Mouse (Mus musculus) neural tube, embryonic 12.5 days (tissue): Measurements from ENCODE around the gene Nutm1. TPM values are rescaled to one million over a fixed set of nuclear protein-coding genes. Genes with fewer than 3 reads are reported as not detected.

Source experiments
- ATAC-seq: fragments of 200-750 bp; cut with Nextera tagmentation; 2 replicates; pipeline ENCODE4 v1.8.0; 2017; ENCODE audit warnings: low read depth, mild to moderate bottlenecking, moderate TSS enrichment, moderate library complexity; ENCODE audit not compliant: low FRiP score
- H3K27ac ChIP-seq: fragments of 300-500 bp; sonication (generic); 2 replicates; pipeline ENCODE4 v1.5.1; 2016
- H3K27me3 ChIP-seq: fragments of 300-500 bp; sonication (generic); replicated peaks from 2 replicates; pipeline ENCODE4 v1.6.1; 2016; ENCODE audit warnings: mild to moderate bottlenecking
- H3K36me3 ChIP-seq: fragments of 300-500 bp; sonication (generic); 2 replicates; pipeline ENCODE4 v1.6.1; 2016; ENCODE audit warnings: mild to moderate bottlenecking
- H3K4me1 ChIP-seq: fragments of 300-500 bp; sonication (generic); 2 replicates; pipeline ENCODE4 v1.6.1; 2016
- H3K4me2 ChIP-seq: fragments of 300-500 bp; sonication (generic); replicated peaks from 2 replicates; pipeline ENCODE4 v1.6.1; 2016; ENCODE audit warnings: mild to moderate bottlenecking
- H3K4me3 ChIP-seq: fragments of 300-500 bp; sonication (generic); 2 replicates; pipeline ENCODE4 v1.5.1; 2016
- H3K9ac ChIP-seq: fragments of 300-500 bp; sonication (generic); 2 replicates; pipeline ENCODE4 v1.6.1; 2016; ENCODE audit warnings: mild to moderate bottlenecking
- H3K9me3 ChIP-seq: fragments of 300-500 bp; sonication (generic); 2 replicates; pipeline ENCODE4 v1.6.1; 2016; ENCODE audit warnings: mild to moderate bottlenecking
- WGBS: fragments of 180-500 bp; shearing (Covaris S2); methylation state at CpG from one replicate; pipeline ENCODE4 v1.1.7; 2016; 5-methylcytosine and 5-hydroxymethylcytosine counted together
- polyA plus RNA-seq: library from polyadenylated mRNA; unstranded; fragments of >200 nt; fragmentation: Nextera tagmentation; extraction: Ambion mirVana; gene quantifications from 2 replicates; pipeline ENCODE4 v1.2.1, GENCODE M21; 2016

Nutm1 gene
- polyA plus RNA-seq, 1 experiment from 2014 or later: not detected

DNA sequence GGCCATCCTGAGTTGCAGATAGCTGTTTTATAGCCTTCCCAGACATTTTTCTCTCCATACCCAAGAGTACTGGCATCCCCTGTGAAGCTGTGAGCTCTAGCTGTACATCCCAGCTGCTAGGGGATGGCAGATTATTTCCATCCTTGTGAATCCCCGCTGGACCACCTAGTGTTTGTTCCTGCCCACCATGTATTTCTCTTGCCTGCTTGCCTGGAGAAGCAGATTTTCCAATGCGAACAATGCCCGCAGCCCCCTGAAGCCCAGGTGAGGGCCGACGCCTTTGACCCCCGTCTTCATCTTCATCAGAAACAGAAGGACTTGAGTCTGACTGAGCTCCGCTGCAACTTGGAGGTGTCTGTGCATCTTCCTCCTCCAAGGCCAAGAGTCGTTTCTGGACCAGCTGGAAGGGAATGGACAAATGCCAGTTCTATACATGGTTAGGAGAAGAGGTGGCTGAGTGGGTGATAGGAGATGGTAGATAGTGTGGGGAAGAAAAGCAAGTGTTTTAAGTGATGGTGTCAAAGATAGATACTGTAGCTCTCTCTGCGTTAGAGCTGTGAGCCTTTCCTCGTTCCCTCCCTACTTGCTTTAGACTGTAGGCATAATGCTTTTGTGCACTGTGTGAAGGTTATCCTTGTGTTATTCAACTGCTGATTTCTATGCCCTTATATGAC, 9.2 kb downstream of the Nutm1 start:
- no peak overlapping the region for H3K4me2 ChIP-seq
- no peak overlapping the region for H3K9ac ChIP-seq
- H3K4me3 ChIP-seq: no peak overlapping the region
- H3K9me3 ChIP-seq: no peaks in the 10 kb centered on the region
- WGBS: 86% methylated on average over 10 of the region's 10 CpGs
- no peak overlapping the region for H3K27ac ChIP-seq
- peaks cover 11% of the 10 kb centered on the region for H3K36me3 ChIP-seq
- no peaks in the 10 kb centered on the region for H3K4me1 ChIP-seq
- ATAC-seq: no peak
- no peaks in the 10 kb centered on the region for H3K27me3 ChIP-seq

DNA sequence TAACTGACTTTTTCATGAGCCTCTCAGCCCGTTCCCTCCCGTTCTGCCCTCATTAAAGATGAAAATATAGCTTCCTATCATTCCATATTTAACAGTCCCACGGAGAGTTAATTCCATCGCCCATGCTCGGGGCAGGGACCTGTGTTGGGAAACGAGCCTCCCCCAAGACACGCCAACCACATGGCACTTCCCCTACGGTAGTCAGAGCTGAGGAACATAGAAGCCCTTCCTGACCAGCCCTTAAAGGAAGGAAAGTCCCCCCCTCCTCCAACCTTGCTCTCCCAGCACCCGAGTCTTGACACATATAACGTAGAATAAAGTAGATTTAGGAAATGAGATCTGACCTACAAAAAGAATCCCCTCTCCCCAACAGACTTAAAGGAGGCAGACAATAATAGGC, 11.8 kb downstream of the Nutm1 start:
- Histone ChIP-seq H3K4me1 (no peaks in the 10 kb centered on the region), H3K9me3 (no peaks in the 10 kb centered on the region), H3K27me3 (no peaks in the 10 kb centered on the region), H3K4me3 (no peak overlapping the region), H3K9ac (no peak overlapping the region), H3K27ac (no peak overlapping the region), H3K4me2 (no peak overlapping the region), H3K36me3 (peaks cover 20% of the 10 kb centered on the region)
- WGBS: 89% methylated on average over 10 of the region's 10 CpGs
- no peak for ATAC-seq

DNA sequence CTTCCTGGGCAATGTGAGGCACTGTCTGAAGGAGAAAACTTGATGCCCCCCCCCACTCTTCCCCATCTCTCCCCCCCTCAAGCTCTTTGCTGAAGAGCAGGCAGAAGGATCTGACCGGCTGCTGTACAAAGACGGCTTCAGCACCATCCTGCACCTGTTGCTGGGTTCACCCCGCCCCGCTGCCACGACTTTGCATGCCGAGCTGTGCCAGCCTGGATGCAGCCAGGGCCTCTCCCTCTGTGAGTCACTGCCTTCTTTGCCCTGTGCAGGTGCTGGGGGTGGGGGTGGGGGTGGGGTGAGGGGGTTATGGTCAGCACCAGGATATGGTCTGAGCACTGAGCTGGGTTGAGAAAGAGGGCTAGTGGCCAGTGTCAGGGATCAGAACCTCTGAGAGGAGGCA, 12.9 kb downstream of the Nutm1 start:
- H3K4me3 ChIP-seq: no peak overlapping the region
- peaks cover 20% of the 10 kb centered on the region for H3K36me3 ChIP-seq
- H3K4me2 ChIP-seq: no peak overlapping the region
- H3K27me3 ChIP-seq: no peaks in the 10 kb centered on the region
- no peak for ATAC-seq
- H3K9ac ChIP-seq: no peak overlapping the region
- no peak overlapping the region for H3K27ac ChIP-seq
- H3K9me3 ChIP-seq: no peaks in the 10 kb centered on the region
- 0 out of 2 replicates have a peak, but pooled peaks cover under 1% of the 10 kb centered on the region for H3K4me1 ChIP-seq
- WGBS: 90% methylated on average over 6 of the region's 6 CpGs

DNA sequence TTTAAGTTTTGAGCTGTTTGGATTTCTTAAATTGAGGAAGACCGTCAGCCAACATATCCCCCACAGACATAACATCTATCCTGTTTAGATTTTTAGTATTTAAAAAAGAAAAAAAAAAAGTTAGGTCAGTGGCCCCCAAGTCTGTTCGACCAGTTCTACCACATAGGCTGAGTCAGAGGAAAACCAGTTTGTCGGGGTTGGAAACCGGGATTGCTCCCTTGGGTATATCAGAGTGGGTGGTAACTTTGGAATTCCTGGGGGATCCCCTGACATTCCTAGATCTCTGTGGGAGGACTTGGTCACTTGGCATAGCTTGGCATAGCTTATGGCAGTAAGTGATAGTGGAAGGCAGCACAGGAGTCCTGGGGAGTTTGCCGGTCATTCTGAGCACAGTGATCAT, 13.8 kb downstream of the Nutm1 start:
- ATAC-seq: no peak
- H3K4me3 ChIP-seq: no peak overlapping the region
- WGBS: 92% methylated on average over 5 of the region's 5 CpGs
- no peak overlapping the region for H3K9ac ChIP-seq
- H3K27ac ChIP-seq: no peak overlapping the region
- no peaks in the 10 kb centered on the region for H3K9me3 ChIP-seq
- no peak overlapping the region for H3K4me2 ChIP-seq
- H3K27me3 ChIP-seq: no peaks in the 10 kb centered on the region
- peaks cover 20% of the 10 kb centered on the region for H3K36me3 ChIP-seq
- H3K4me1 ChIP-seq: peaks cover 9% of the 10 kb centered on the region; the same call in 1 of the 2 replicates

DNA sequence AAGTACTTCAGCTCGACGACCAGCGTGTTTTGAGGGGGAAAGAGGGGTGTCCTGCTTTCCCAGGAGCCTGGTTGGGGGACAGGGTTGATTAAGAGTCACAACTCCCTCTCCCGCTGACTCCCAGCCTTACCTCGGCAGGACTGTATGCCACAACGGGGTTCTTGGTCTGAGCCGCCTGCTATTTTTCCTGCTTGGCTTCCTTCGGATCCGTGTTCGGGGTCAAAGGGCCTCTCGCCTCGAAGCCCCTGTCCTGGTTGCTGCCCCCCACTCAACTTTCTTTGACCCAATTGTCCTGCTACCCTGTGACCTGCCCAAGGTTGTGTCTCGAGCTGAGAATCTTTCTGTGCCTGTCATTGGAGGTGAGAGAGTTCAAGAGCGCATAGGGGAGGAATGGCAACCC, 17.3 kb downstream of the Nutm1 start:
- Histone ChIP-seq H3K4me3 (no peak overlapping the region), H3K36me3 (peaks cover 17% of the 10 kb centered on the region), H3K4me2 (no peak overlapping the region), H3K4me1 (peaks cover 12% of the 10 kb centered on the region; the same call in 1 of the 2 replicates), H3K27me3 (no peaks in the 10 kb centered on the region), H3K9ac (no peak overlapping the region), H3K9me3 (no peaks in the 10 kb centered on the region), H3K27ac (no peak overlapping the region)
- no peak for ATAC-seq
- 88% methylated on average over 14 of the region's 14 CpGs for WGBS

DNA sequence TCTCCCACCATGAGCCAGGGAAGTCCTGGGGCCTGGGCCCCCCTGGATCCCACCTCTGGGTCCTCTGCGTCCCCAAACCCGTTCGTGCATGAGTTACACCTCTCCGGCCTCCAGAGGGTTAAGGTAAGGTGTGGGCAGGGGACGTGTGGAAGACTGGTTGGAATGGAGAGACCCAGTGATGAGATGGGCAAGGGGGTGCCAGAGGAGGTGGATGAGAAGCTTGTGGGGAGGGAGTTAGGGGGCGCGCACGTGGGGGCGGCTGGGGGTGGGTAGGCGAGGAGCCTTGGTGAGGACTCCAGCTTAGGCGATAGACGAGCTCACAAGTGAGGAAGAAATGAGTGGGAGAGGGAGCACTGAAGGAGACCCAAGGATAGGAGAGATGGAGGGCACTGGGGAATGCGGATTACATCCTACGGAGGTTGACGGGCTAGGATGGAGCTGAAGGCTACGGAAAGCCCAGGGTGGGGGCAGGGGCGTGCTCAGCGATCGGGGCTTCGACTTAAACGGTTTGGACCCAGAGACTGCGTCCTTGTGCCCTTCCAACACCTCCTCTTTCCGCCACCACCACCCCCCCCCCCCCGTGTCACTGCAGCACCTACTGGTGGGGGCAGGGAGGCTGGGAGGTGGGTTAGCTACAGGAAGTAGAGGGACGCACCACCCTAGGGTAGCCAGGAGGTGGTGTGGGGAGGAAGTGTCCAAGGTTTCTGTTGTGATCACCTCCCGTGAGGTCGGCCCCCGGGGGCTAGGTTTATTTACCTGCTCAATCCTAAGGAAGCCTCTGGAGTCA, 19.0 kb downstream of the Nutm1 start:
- H3K9me3 ChIP-seq: no peaks in the 10 kb centered on the region
- peaks cover 12% of the 10 kb centered on the region; the same call in 1 of the 2 replicates for H3K4me1 ChIP-seq
- H3K36me3 ChIP-seq: peaks cover 10% of the 10 kb centered on the region
- H3K27ac ChIP-seq: peak overlapping the region; percentile 95
- WGBS: under 1% methylated on average over 28 of the region's 28 CpGs
- H3K9ac ChIP-seq: peak overlapping the region; percentile 86
- H3K4me3 ChIP-seq: peak overlapping the region; percentile 77
- peak; percentile 67 for ATAC-seq
- H3K27me3 ChIP-seq: no peaks in the 10 kb centered on the region
- H3K4me2 ChIP-seq: peak overlapping the region; percentile 89

DNA sequence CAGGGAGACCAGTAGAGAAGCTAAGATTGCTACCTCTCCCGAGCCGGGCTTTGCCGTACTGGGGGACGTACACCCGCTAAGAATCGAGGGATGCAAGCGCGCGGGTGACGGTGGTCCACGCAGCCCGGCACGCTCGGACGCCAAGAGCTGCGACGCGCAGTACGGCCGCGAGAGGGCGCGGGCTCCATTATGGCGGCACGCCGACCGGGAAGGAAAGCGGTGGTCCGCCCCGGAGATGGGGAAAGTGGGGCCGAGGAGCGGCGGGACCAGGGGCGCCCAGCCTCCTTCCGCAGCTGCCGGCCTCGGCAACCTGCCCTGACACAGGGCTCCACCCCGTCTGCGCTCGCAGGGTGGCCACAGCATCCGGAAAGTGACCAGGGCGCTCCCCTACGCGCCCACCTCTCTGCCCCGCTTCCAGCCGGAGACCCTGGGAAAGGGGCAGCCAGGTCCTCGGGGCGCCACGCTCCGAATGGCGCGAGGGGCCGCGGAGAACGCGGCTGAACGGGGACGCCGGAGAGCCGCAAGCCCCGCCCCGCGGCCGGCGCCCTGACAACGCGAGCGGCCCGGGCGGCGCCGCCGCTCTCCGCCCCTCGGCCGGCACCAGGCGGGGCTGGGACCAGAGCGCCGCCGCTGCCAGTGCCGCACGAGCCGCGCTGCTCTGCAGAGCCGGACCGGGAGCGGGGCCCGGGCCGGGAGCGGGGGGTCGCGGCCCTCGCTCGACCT, 19.7 kb downstream of the Nutm1 start, which contains the start of gene Lpcat4:
Gene Lpcat4, plus strand, starts transcription at position 257 of the 723 bp plus-strand sequence.
- WGBS: under 1% methylated on average over 94 of the region's 94 CpGs
- H3K4me1 ChIP-seq: peaks cover 12% of the 10 kb centered on the region; the same call in 1 of the 2 replicates
- H3K9ac ChIP-seq: peak within 1 kb of the TSS; percentile 86
- peak; percentile 87 for ATAC-seq
- H3K9me3 ChIP-seq: no peaks in the 10 kb centered on the region
- no peaks in the 10 kb centered on the region for H3K27me3 ChIP-seq
- peak within 1 kb of the TSS; percentile 89 for H3K4me2 ChIP-seq
- peak within 1 kb of the TSS; percentile 77 for H3K4me3 ChIP-seq
- peak within 1 kb of the TSS; percentile 95 for H3K27ac ChIP-seq
- peaks cover 7% of the 10 kb centered on the region for H3K36me3 ChIP-seq

DNA sequence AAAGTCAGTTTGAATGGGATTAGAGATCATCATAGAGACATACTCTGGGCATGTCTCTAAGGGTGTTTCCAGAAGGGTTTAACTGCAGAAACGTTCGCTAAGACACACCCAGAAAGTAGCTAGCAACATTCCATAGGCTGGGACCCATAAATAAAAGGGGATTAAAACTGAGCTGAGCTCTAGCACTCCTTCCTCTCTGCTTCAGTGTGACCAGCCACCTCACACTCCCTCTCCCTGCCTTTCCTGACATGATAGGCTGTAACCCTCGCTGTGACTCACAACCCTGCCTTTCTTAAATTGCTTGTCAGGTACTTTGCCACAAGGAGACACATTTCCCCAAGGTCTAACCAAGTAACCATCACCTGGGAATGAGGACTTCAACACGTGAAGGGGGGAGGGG, 21.1 kb downstream of the Nutm1 start:
- no peak for ATAC-seq
- peaks cover 12% of the 10 kb centered on the region; the same call in 1 of the 2 replicates for H3K4me1 ChIP-seq
- no peak overlapping the region for H3K4me2 ChIP-seq
- H3K9me3 ChIP-seq: no peaks in the 10 kb centered on the region
- no peak overlapping the region for H3K9ac ChIP-seq
- no peaks in the 10 kb centered on the region; the same call in 1 of the 2 replicates for H3K36me3 ChIP-seq
- WGBS: 14% methylated on average over 4 of the region's 4 CpGs
- no peak overlapping the region for H3K4me3 ChIP-seq
- H3K27me3 ChIP-seq: no peaks in the 10 kb centered on the region
- H3K27ac ChIP-seq: no peak overlapping the region

DNA sequence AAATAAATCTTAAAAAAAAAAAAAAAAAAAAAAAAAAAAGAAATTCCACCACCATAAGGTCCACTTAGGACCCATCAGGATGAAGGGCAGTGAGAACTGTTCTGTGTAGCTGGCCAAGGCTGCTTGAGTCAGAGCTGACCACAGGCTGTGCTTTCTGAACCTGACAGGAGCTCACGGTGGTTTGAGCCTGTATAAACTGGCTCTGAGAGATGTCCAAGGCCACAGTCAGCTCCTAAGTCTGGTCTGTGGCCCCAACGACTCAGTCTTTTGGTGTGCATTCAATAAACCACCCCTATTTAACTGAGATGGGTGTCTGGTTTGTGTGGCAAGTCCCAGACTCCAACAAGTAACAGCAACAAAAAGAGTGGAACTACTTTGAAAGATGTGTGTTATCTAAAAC, 22.5 kb downstream of the Nutm1 start:
- Histone ChIP-seq H3K4me2 (no peak overlapping the region), H3K9me3 (no peaks in the 10 kb centered on the region), H3K36me3 (no peaks in the 10 kb centered on the region), H3K27me3 (no peaks in the 10 kb centered on the region), H3K4me3 (no peak overlapping the region), H3K4me1 (peaks cover 12% of the 10 kb centered on the region; the same call in 1 of the 2 replicates), H3K9ac (no peak overlapping the region), H3K27ac (no peak overlapping the region)
- WGBS: 87% methylated on average over 2 of the region's 2 CpGs
- no peak for ATAC-seq

DNA sequence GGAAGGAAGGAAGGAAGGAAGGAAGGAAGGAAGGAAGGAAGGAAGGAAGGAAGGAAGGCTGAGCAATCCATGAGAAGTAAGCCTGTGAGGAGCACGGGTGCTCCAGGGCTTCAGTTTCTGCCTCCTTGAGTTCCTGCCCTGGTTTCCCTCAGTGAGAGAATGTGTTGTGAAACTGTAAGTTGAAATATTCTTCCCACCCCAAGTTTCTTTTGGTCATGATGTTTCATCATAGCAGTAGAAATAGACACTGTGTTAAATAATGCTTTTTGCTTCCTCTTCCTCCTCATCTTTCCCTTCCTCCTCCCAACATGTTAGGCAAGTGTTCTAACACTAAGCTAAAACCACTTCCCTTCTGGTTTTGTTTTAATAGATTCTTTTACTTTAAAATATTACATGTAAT, 26.5 kb downstream of the Nutm1 start:
- ATAC-seq: no peak
- H3K4me3 ChIP-seq: no peak overlapping the region
- H3K27me3 ChIP-seq: no peaks in the 10 kb centered on the region
- H3K27ac ChIP-seq: no peak overlapping the region
- H3K4me2 ChIP-seq: no peak overlapping the region
- no peaks in the 10 kb centered on the region for H3K36me3 ChIP-seq
- H3K9ac ChIP-seq: no peak overlapping the region
- H3K4me1 ChIP-seq: no peaks in the 10 kb centered on the region
- WGBS: 71% methylated on average over 1 of the region's 1 CpGs
- no peaks in the 10 kb centered on the region for H3K9me3 ChIP-seq

DNA sequence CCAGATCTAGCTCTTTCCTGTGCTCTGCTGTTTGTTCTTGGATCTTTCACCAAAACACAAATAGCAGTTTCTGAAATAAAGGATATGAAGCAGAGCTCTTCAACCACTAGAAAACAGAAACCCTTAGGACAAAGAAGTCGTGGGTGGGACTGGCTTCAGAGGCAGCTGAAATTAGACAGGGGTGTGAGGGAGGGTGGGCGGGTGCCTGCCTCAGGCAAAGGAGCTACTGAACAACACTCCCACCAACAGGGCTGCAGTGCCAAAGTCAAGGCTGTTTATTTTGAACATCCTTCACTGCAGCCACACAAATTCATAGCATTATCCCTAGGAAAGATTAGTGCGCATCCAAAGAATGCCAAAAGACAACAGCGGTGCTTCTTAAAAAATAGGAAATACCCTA, 34.7 kb downstream of the Nutm1 start:
- no peaks in the 10 kb centered on the region for H3K4me1 ChIP-seq
- no peaks in the 10 kb centered on the region for H3K9me3 ChIP-seq
- no peak overlapping the region for H3K27ac ChIP-seq
- no peak overlapping the region for H3K4me2 ChIP-seq
- no peak overlapping the region for H3K4me3 ChIP-seq
- H3K9ac ChIP-seq: no peak overlapping the region
- no peaks in the 10 kb centered on the region for H3K36me3 ChIP-seq
- ATAC-seq: no peak
- WGBS: 66% methylated on average over 4 of the region's 4 CpGs
- no peaks in the 10 kb centered on the region for H3K27me3 ChIP-seq

DNA sequence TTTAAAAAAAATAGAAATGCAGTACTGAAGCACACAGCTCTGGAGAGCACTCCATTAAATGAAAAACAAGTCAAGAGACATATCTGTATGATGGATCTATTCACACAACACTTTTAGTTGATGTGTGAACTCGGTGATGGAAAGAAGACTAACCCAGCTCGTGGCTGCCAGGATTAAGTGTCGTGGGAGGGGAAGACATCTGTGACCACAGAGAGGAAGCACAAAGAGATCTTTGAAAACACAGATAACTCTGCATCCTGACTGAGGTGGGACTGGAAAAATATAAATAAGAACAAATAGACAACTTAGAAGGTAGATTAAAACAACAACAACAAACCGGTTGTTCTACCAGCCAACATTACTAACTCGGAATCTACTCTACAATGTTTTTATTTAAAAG, 36.5 kb downstream of the Nutm1 start:
- H3K9ac ChIP-seq: no peak overlapping the region
- 80% methylated on average over 5 of the region's 5 CpGs for WGBS

More for the DNA sequence above, 36.5 kb downstream of the Nutm1 start:
- H3K27me3 ChIP-seq: no peaks in the 10 kb centered on the region
- H3K36me3 ChIP-seq: no peaks in the 10 kb centered on the region
- H3K4me2 ChIP-seq: no peak overlapping the region
- H3K9me3 ChIP-seq: no peaks in the 10 kb centered on the region
- ATAC-seq: no peak
- H3K27ac ChIP-seq: no peak overlapping the region
- no peak overlapping the region for H3K4me3 ChIP-seq
- H3K4me1 ChIP-seq: no peaks in the 10 kb centered on the region
